19 mouse cellular contexts compared by ENCODE assay signal in the genomic region with DNA sequence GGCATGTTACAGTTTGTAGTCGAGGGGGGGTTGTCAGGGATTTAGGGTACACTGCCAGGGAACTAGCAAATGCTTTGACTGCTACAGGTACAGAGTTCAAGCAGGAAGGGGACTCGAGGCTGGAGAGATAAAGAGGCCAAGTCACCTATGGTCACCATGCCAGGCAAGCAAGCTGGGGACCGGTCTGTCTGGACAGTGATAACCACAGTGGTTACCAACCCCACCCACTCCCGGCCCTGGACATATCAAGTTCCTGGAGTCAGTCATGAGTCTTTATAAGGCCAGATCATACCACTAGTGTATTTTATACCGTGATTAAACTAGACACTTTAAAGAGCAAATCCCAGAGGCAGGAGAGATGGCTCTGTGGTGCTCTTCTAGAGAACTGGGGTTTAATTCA. TPM values are rescaled to one million over a fixed set of nuclear protein-coding genes. Genes with fewer than 3 reads are reported as not detected.
DNase-seq lines count a peak whose midpoint lies in the region; ATAC-seq and TF ChIP-seq lines count a peak whose summit lies in the region.
"Had no signal": no experiment of that assay in that cellular context is flagged by ENCODE, and none has a peak within 500 bp of the region (broad histone marks: within the 10 kb centered on the region; RNA-seq: fewer than 3 reads in every experiment).

No protein-coding gene starts in this region.

- no peak for ATAC-seq in megakaryocyte, adult 5-6 weeks (ENCODE audit: poor library complexity, severe bottlenecking)
- ATAC-seq in megakaryocyte-erythroid progenitor cell, adult 5-6 weeks (replicated peaks; ENCODE audit: low FRiP score, low TSS enrichment, poor library complexity, severe bottlenecking) = peak; percentile 26; the same call in 1 of the 2 replicates
- ATAC-seq in stomach, postnatal 0 days (ENCODE audit: low FRiP score, low TSS enrichment) = peak; percentile 92
- ATAC-seq: forebrain, embryonic 14.5 days had no signal

- intact Hi-C loops in left cerebral cortex, adult 2 months (cut with DNase I) = no loop called here

- H3K27me3 ChIP-seq in megakaryocyte, embryonic 14.5 days (replicated peaks) = no peaks in the 10 kb centered on the region
- no peaks in the 10 kb centered on the region for H3K27me3 ChIP-seq in stomach, postnatal 0 days (ENCODE audit: control insufficient read depth, insufficient read depth, low read length)
- no peaks in the 10 kb centered on the region for H3K27me3 ChIP-seq in kidney, adult 2 months (replicated peaks; ENCODE audit: control insufficient read depth, insufficient read depth, low read length)
- H3K27me3 ChIP-seq: embryonic facial prominence, embryonic 12.5 days; heart, embryonic 12.5 days; hindbrain, embryonic 15.5 days had no signal

- TF ChIP-seq CTCF in stomach, postnatal 0 days (IDR thresholded peaks at IDR 0.05; ENCODE audit: low read depth) = no peak
- TF ChIP-seq CTCF in left cerebral cortex, adult 2 months (IDR thresholded peaks at IDR 0.05) = no peak
- no peak for TF ChIP-seq CTCF in kidney, adult 2 months (conservative IDR thresholded peaks at IDR 0.05; ENCODE audit: insufficient read depth, insufficient read length, low read depth, low read length)

- H3K4me2 ChIP-seq in stomach, postnatal 0 days (replicated peaks; ENCODE audit: low read depth) = no peak overlapping the region
- H3K4me2 ChIP-seq: embryonic facial prominence, embryonic 12.5 days; heart, embryonic 12.5 days; hindbrain, embryonic 15.5 days had no signal

- H3K4me3 ChIP-seq in megakaryocyte, embryonic 14.5 days (replicated peaks) = peak overlapping the region; percentile 62
- H3K4me3 ChIP-seq in stomach, postnatal 0 days (ENCODE audit: low read depth, low read length) = no peak overlapping the region
- H3K4me3 ChIP-seq in left cerebral cortex, adult 2 months = no peak overlapping the region
- H3K4me3 ChIP-seq in kidney, adult 2 months (ENCODE audit: insufficient read depth, low read depth, low read length) = no peak overlapping the region
- H3K4me3 ChIP-seq: embryonic facial prominence, embryonic 12.5 days; gastrocnemius, adult 2 months; heart, embryonic 12.5 days; hindbrain, embryonic 10.5 days; hindbrain, embryonic 15.5 days had no signal

- 53% methylated on average over 5 of the region's 5 CpGs for WGBS in stomach, postnatal 0 days
- WGBS in kidney, adult 2 months = 68% methylated on average over 5 of the region's 5 CpGs

- no peaks in the 10 kb centered on the region for H3K36me3 ChIP-seq in megakaryocyte, embryonic 14.5 days (replicated peaks; ENCODE audit: low read length)
- no peaks in the 10 kb centered on the region for H3K36me3 ChIP-seq in stomach, postnatal 0 days (ENCODE audit: control insufficient read depth, insufficient read depth, low read length)
- no peaks in the 10 kb centered on the region for H3K36me3 ChIP-seq in kidney, adult 2 months (ENCODE audit: control insufficient read depth, insufficient read depth, low read length)
- H3K36me3 ChIP-seq: embryonic facial prominence, embryonic 12.5 days; heart, embryonic 12.5 days; hindbrain, embryonic 10.5 days; hindbrain, embryonic 15.5 days had no signal

- H3K27ac ChIP-seq in stomach, postnatal 0 days (replicated peaks) = no peak overlapping the region
- H3K27ac ChIP-seq in left cerebral cortex, adult 2 months = no peak overlapping the region
- H3K27ac ChIP-seq in kidney, adult 2 months (ENCODE audit: insufficient read depth, low read depth, low read length) = no peak overlapping the region
- H3K27ac ChIP-seq: embryonic facial prominence, embryonic 12.5 days; gastrocnemius, adult 2 months; hindbrain, embryonic 10.5 days; hindbrain, embryonic 15.5 days had no signal

- no peaks in the 10 kb centered on the region for H3K9me3 ChIP-seq in megakaryocyte, embryonic 14.5 days
- H3K9me3 ChIP-seq in stomach, postnatal 0 days (ENCODE audit: control insufficient read depth, low read length) = no peaks in the 10 kb centered on the region
- H3K9me3 ChIP-seq: embryonic facial prominence, embryonic 12.5 days; heart, embryonic 12.5 days; hindbrain, embryonic 10.5 days; hindbrain, embryonic 15.5 days had no signal

- no peak for TF ChIP-seq EP300 in stomach, postnatal 0 days (optimal IDR thresholded peaks at IDR 0.05)

- no peak overlapping the region for H3K9ac ChIP-seq in stomach, postnatal 0 days (ENCODE audit: low read length)
- H3K9ac ChIP-seq: embryonic facial prominence, embryonic 12.5 days; heart, embryonic 12.5 days; hindbrain, embryonic 15.5 days had no signal

- peak; percentile 65 for DNase-seq in 416B (ENCODE audit: low read depth)
- peak; percentile 76 for DNase-seq in stomach, postnatal 0 days (ENCODE audit: low spot score)
- no peak for DNase-seq in left cerebral cortex, adult 2 months (ENCODE audit: extremely low spot score in 1 of 2, low spot score in 2 of 2)
- no peak for DNase-seq in kidney, adult 2 months
- DNase-seq: adrenal gland, postnatal 10 days; cerebellum, adult 11 months; cerebellum, adult 8-10 months; cerebellum, postnatal 14 days; embryo, embryonic 11 days; gastrocnemius, adult 2 months; gastrocnemius, postnatal 25 days had no signal

- H3K4me1 ChIP-seq in megakaryocyte, embryonic 14.5 days = peaks cover 83% of the 10 kb centered on the region
- H3K4me1 ChIP-seq in stomach, postnatal 0 days (replicated peaks; ENCODE audit: control insufficient read depth, insufficient read depth) = no peaks in the 10 kb centered on the region
- H3K4me1 ChIP-seq in kidney, adult 2 months (ENCODE audit: control insufficient read depth, insufficient read depth, low read length) = no peaks in the 10 kb centered on the region; the same call in 1 of the 2 replicates
- H3K4me1 ChIP-seq: embryonic facial prominence, embryonic 12.5 days; hindbrain, embryonic 15.5 days had no signal

- TF ChIP-seq POLR2A in kidney, adult 2 months (IDR thresholded peaks at IDR 0.05; ENCODE audit: low read depth, low read length) = no peak

RNA-seq across cellular contexts. Expression of a gene that starts 8.4 kb away (rescaled TPM):
- polyA plus RNA-seq in megakaryocyte, embryonic 14.5 days (2012; ENCODE audit: insufficient read depth, low replicate concordance) = 240 and 422 TPM in 2 replicates
- 54.1 and 69.6 TPM in 2 replicates for total RNA-seq in megakaryocyte, adult 5-6 weeks (2015)
- 90.9 and 98.1 TPM in 2 replicates for total RNA-seq in megakaryocyte, adult 5-6 weeks (2017)
- total RNA-seq in megakaryocyte-erythroid progenitor cell, adult 5-6 weeks (2014; fragmentation: Nextera tagmentation) = 15.8 and 16.1 TPM in 2 replicates
- 3.7 and 5.2 TPM in 2 replicates for total RNA-seq in megakaryocyte-erythroid progenitor cell, adult 5-6 weeks (2017)
- 398 and 433 TPM in 2 replicates for polyA plus RNA-seq in stomach, postnatal 0 days (2015; fragmentation: Nextera tagmentation; extraction: Ambion mirVana)
- total RNA-seq in left cerebral cortex, adult 2 months (2021) = 10 to 100 TPM; 37.6 to 38.2 TPM
- polyA plus RNA-seq in kidney, adult 2 months (2012; rRNA removed) = 269 and 357 TPM in 2 replicates

RNA-seq across cellular contexts. Expression of a gene that starts 46.8 kb away (rescaled TPM):
- 1,333 and 3,452 TPM in 2 replicates for polyA plus RNA-seq in megakaryocyte, embryonic 14.5 days (2012; ENCODE audit: insufficient read depth, low replicate concordance)
- 153 and 167 TPM in 2 replicates for total RNA-seq in megakaryocyte, adult 5-6 weeks (2015)
- 134 and 137 TPM in 2 replicates for total RNA-seq in megakaryocyte, adult 5-6 weeks (2017)
- 97.8 and 106 TPM in 2 replicates for total RNA-seq in megakaryocyte-erythroid progenitor cell, adult 5-6 weeks (2014; fragmentation: Nextera tagmentation)
- 92.0 and 129 TPM in 2 replicates for total RNA-seq in megakaryocyte-erythroid progenitor cell, adult 5-6 weeks (2017)
- 325 and 350 TPM in 2 replicates for polyA plus RNA-seq in stomach, postnatal 0 days (2015; fragmentation: Nextera tagmentation; extraction: Ambion mirVana)
- 100 to 1,000 TPM; 219 to 229 TPM for total RNA-seq in left cerebral cortex, adult 2 months (2021)
- 149 and 170 TPM in 2 replicates for polyA plus RNA-seq in kidney, adult 2 months (2012; rRNA removed)

Comparison
In these comparisons a context has a peak if more than half of its experiments do, and no peak if none do; other contexts are left out.
1. DNase-seq: peak in 416B (single experiment) and stomach, postnatal 0 days (single experiment); none in left cerebral cortex, adult 2 months (0 of 2) and kidney, adult 2 months (single experiment).